Mouse (Mus musculus): ENCODE measurements around the gene Sgms2. TPM values are rescaled to one million over a fixed set of nuclear protein-coding genes. Genes with fewer than 3 reads are reported as not detected.

The Sgms2 gene
- polyA plus RNA-seq, 1 experiment = 8.6 TPM

GRCm38 (mm10) chr3:131270381-131270780, 220.8 kb downstream of the Sgms2 start:
- Histone ChIP-seq H3K79me3 (ENCODE audit: low read depth) (peaks cover 5% of the 10 kb centered on the region), H3K36me3 (ENCODE audit: control insufficient read depth, insufficient read depth) (peaks cover 8% of the 10 kb centered on the region), H3K27me3 (ENCODE audit: control insufficient read depth, insufficient read depth, insufficient read length) (no peaks in the 10 kb centered on the region), H3ac (ENCODE audit: control insufficient read depth, insufficient read length, low read depth) (no peak overlapping the region), H3K4me3 (ENCODE audit: insufficient read depth, poor library complexity, severe bottlenecking) (no peak overlapping the region), H3K79me2 (ENCODE audit: control insufficient read depth, insufficient read depth) (peaks cover 26% of the 10 kb centered on the region)
- TF ChIP-seq MAX (IDR thresholded peaks at IDR 0.05) (no peak), USF1 (IDR thresholded peaks at IDR 0.05; ENCODE audit: low read depth) (no peak), MYOG (IDR thresholded peaks at IDR 0.05; ENCODE audit: control insufficient read depth, extremely low read depth, insufficient read length) (no peak), CTCF (IDR thresholded peaks at IDR 0.05; ENCODE audit: control insufficient read depth, insufficient read depth, insufficient read length) (no peak), CEBPB (IDR thresholded peaks at IDR 0.05; ENCODE audit: low read depth) (no peak), FOSL1 (IDR thresholded peaks at IDR 0.05; ENCODE audit: insufficient read depth, low read length, poor library complexity, severe bottlenecking) (no peak)

Other genes starting within 250 kb of the Sgms2 start
- gene Hadh, start 219.3 kb downstream of the Sgms2 start, polyA plus RNA-seq (2012; fragmentation: generic; extraction: Trizol) = 65.3 TPM
- gene Cyp2u1, start 188.2 kb downstream of the Sgms2 start, polyA plus RNA-seq (2012; fragmentation: generic; extraction: Trizol) = 2.6 TPM
- gene Papss1, start 73.4 kb upstream of the Sgms2 start, polyA plus RNA-seq (2012; fragmentation: generic; extraction: Trizol) = 63.4 TPM